Mouse (Mus musculus) hindbrain, postnatal 0 days (tissue): ENCODE measurements around the gene Slc7a9. TPM values are rescaled to one million over a fixed set of nuclear protein-coding genes. Genes with fewer than 3 reads are reported as not detected.

Source experiments
- ATAC-seq: fragments of 200-750 bp; cut with Nextera tagmentation; 2 replicates; pipeline ENCODE4 v1.8.0; 2017; ENCODE audit warnings: mild to moderate bottlenecking, moderate TSS enrichment, moderate library complexity
- DNase-seq: peaks from one replicate; pipeline ENCODE4 v3.0.0-alpha.2; 2015; ENCODE audit warnings: low spot score
- H3K27ac ChIP-seq: fragments of 300-500 bp; sonication (generic); 2 replicates; pipeline ENCODE4 v1.5.1; 2014; ENCODE audit warnings: mild to moderate bottlenecking
- H3K27me3 ChIP-seq: fragments of 300-500 bp; sonication (generic); 2 replicates; pipeline ENCODE4 v1.6.1; 2014; ENCODE audit warnings: low read length, mixed read lengths; ENCODE audit not compliant: insufficient read depth
- H3K36me3 ChIP-seq: fragments of 300-500 bp; sonication (generic); 2 replicates; pipeline ENCODE4 v1.6.1; 2014; ENCODE audit warnings: low read length, mixed read lengths; ENCODE audit not compliant: insufficient read depth
- H3K4me1 ChIP-seq: fragments of 300-500 bp; sonication (generic); 2 replicates; pipeline ENCODE4 v1.6.1; 2014; ENCODE audit warnings: antibody characterized with exemption, low read length, mixed read lengths; ENCODE audit not compliant: insufficient read depth
- H3K4me2 ChIP-seq: fragments of 300-500 bp; sonication (generic); 2 replicates; pipeline ENCODE4 v1.6.1; 2014; ENCODE audit warnings: low read depth, mild to moderate bottlenecking, low read length, moderate library complexity, mixed read lengths
- H3K4me3 ChIP-seq: fragments of 300-500 bp; sonication (generic); 2 replicates; pipeline ENCODE4 v1.5.1; 2014; ENCODE audit warnings: low read length
- H3K9ac ChIP-seq: fragments of 300-500 bp; sonication (generic); replicated peaks from 2 replicates; pipeline ENCODE4 v1.6.1; 2014; ENCODE audit warnings: mild to moderate bottlenecking, low read length, moderate library complexity, mixed read lengths
- H3K9me3 ChIP-seq: fragments of 300-500 bp; sonication (generic); 2 replicates; pipeline ENCODE4 v1.6.1; 2016; ENCODE audit warnings: low read length, mixed read lengths
- CTCF ChIP-seq: IDR thresholded peaks from 2 replicates; pipeline ENCODE4 v1.5.1; 2016; ENCODE audit warnings: antibody characterized with exemption, control low read depth, low read depth
- WGBS: fragments of 180-500 bp; shearing (Covaris S2); extraction: QIAGEN DNeasy Blood & Tissue Kit; methylation state at CpG from one replicate; pipeline ENCODE4 v1.1.7; 2014; 5-methylcytosine and 5-hydroxymethylcytosine counted together
- polyA plus RNA-seq: library from polyadenylated mRNA; unstranded; fragments of >200 nt; fragmentation: Nextera tagmentation; extraction: Ambion mirVana; gene quantifications from 2 replicates; pipeline ENCODE4 v1.2.1, GENCODE M21; 2015
- total RNA-seq: library from RNA; depleted of rRNA; stranded (reverse); fragments of >200 nt; gene quantifications from 2 replicates; pipeline ENCODE4 v1.2.3, GENCODE M21; 2014; rRNA removed

Slc7a9 gene
- total and polyA plus RNA-seq, 2 experiments from 2014 or later, result not detected

DNA sequence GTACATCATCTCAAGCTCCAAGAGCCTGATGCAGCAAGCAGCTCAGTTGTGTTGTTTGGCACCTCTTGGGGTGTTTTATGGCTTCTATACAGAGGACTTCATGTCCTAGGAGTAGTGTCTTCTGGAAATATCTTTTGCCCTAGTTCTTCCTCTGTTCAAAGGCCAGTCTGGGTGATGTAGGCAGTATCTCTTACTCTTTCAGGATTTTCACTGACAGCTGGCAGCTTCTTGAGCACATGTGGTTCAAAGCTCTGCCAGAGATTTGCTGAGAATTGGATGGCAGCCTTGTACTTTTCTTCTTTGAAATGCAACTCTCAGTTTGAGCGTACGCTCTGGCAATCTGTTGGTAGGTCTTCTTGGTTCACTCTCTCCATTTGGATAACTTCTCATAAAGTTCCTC, 48.9 kb downstream of the Slc7a9 start:
- no peaks in the 10 kb centered on the region for H3K9me3 ChIP-seq
- 89% methylated on average over 2 of the region's 2 CpGs for WGBS
- no peak for TF ChIP-seq CTCF
- H3K9ac ChIP-seq, result no peak overlapping the region
- H3K4me2 ChIP-seq, result no peak overlapping the region
- no peak for DNase-seq
- no peak overlapping the region for H3K27ac ChIP-seq
- no peak overlapping the region for H3K4me3 ChIP-seq
- H3K36me3 ChIP-seq, result no peaks in the 10 kb centered on the region
- ATAC-seq, result no peak
- no peaks in the 10 kb centered on the region for H3K27me3 ChIP-seq
- H3K4me1 ChIP-seq, result no peaks in the 10 kb centered on the region

- Histone ChIP-seq H3K9me3 (no peaks in the 10 kb centered on the region), H3K4me3 (no peak overlapping the region), H3K27ac (no peak overlapping the region), H3K4me2 (no peak overlapping the region), H3K9ac (no peak overlapping the region), H3K36me3 (no peaks in the 10 kb centered on the region), H3K4me1 (no peaks in the 10 kb centered on the region), H3K27me3 (no peaks in the 10 kb centered on the region)
- ATAC-seq (peak; percentile 70; the same call in 1 of the 2 replicates), DNase-seq (peak; percentile 70)
- TF ChIP-seq CTCF, result peak; percentile 69
- WGBS, result 20% methylated on average over 4 of the region's 4 CpGs
Observed at GRCm38 (mm10) chr7:35501995-35502394, 53.4 kb downstream of the Slc7a9 start.

Other genes with a start within 250 kb of the Slc7a9 start
- gene Lrp3, start 233.3 kb upstream of the Slc7a9 start, total RNA-seq, result 132 and 137 TPM in 2 replicates
- 20.2 and 20.7 TPM in 2 replicates for gene Lrp3, start 233.3 kb upstream of the Slc7a9 start, polyA plus RNA-seq
- 7.0 and 7.5 TPM in 2 replicates for gene Gpatch1, start 130.4 kb upstream of the Slc7a9 start, total RNA-seq
- gene Gpatch1, start 130.4 kb upstream of the Slc7a9 start, polyA plus RNA-seq, result 17.9 and 18.9 TPM in 2 replicates
- 3.8 and 4.7 TPM in 2 replicates for gene Rhpn2, start 114.6 kb upstream of the Slc7a9 start, total RNA-seq
- gene Rhpn2, start 114.6 kb upstream of the Slc7a9 start, polyA plus RNA-seq, result 2.8 and 3.0 TPM in 2 replicates
- 3.7 and 6.0 TPM in 2 replicates for gene Faap24, start 52.0 kb upstream of the Slc7a9 start, total RNA-seq
- gene Faap24, start 52.0 kb upstream of the Slc7a9 start, polyA plus RNA-seq, result 10.4 and 12.5 TPM in 2 replicates
- gene Cep89, start 51.8 kb upstream of the Slc7a9 start, total RNA-seq, result 9.6 and 17.8 TPM in 2 replicates
- gene Cep89, start 51.8 kb upstream of the Slc7a9 start, polyA plus RNA-seq, result 24.5 and 24.6 TPM in 2 replicates
- gene Tdrd12, start 88.9 kb downstream of the Slc7a9 start, total RNA-seq, result 0.07 and 0.68 TPM in 2 replicates
- gene Tdrd12, start 88.9 kb downstream of the Slc7a9 start, polyA plus RNA-seq, result 0.91 and 1.2 TPM in 2 replicates
- 57.4 and 58.5 TPM in 2 replicates for gene Nudt19, start 107.5 kb downstream of the Slc7a9 start, total RNA-seq
- gene Nudt19, start 107.5 kb downstream of the Slc7a9 start, polyA plus RNA-seq, result 133 and 144 TPM in 2 replicates
- gene Rgs9bp, start 136.8 kb downstream of the Slc7a9 start, total RNA-seq, result 0.22 and 0.26 TPM in 2 replicates
- gene Rgs9bp, start 136.8 kb downstream of the Slc7a9 start, polyA plus RNA-seq, result 0.03 and 0.06 TPM in 2 replicates
- gene Ankrd27, start 137.4 kb downstream of the Slc7a9 start, total RNA-seq, result 15.6 and 19.7 TPM in 2 replicates
- 12.0 and 15.1 TPM in 2 replicates for gene Ankrd27, start 137.4 kb downstream of the Slc7a9 start, polyA plus RNA-seq
- gene Pdcd5, start 198.7 kb downstream of the Slc7a9 start, total RNA-seq, result 33.7 and 35.4 TPM in 2 replicates
- 250 and 264 TPM in 2 replicates for gene Pdcd5, start 198.7 kb downstream of the Slc7a9 start, polyA plus RNA-seq